Mouse (Mus musculus) 416B (cell line): ENCODE data around the gene Ntm.

Experiments
- DNase-seq: peaks from one replicate; pipeline ENCODE4 v3.0.0; 2011; ENCODE audit warnings: low read depth

Gene Ntm

DNA sequence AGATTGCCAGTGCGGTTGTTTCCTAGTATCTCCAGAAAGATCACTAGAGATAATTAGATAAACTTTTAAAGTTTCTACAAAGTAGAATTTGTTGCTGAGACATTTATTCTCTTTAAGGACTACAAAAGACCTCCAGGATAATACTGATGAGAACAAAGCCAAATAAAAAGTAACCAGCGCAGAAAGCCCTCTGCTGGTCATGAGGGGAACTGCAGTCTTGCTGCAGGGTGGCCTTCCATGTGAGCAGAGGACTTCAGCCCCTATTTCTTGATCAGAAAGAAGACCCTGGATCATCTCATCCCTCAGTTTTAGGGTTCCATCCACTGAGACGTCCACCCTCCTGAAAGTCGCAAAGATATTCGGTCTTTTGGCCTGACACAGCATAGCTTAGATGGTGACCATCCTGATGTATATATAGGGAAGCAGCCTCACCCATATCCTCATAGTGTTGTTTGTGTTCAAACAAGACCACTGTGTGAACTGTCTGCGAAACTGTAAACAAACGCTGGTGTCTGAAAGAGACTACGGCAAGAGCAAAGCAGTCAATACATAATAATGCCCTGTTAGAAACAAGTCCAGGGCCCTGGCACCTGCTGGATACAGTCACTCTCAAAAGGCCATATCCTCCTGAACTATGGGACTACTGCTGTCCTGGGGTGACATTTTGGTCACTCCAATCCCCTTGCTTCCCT is 553.6 kb downstream of the Ntm start:
- peak; percentile 6 for DNase-seq

GRCm38 (mm10) chr9:29407954-29408353 is 555.0 kb downstream of the Ntm start:
- DNase-seq = peak; percentile 34

DNA sequence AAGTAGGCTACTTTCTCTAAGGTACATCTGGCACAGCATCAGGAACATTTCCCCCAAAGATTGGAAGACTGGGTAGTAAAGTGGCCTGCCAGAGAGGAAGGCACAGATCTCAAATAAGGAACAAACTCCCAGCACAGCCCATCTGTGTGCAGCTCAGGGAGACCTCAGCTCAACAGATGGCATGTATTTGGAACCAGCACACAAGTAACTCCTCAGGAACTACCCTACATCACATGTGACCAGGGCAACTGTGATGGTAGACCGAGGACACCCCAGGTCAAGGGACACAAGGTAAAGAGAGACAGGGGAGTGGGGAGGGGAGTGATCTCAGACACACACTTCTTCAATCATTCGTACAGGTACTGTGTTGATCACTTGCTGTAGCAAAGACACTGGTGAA is 556.0 kb downstream of the Ntm start:
- DNase-seq = no peak

- DNase-seq = no peak
These were observed 556.9 kb downstream of the Ntm start for GRCm38 (mm10) chr9:29406046-29406445.

DNA sequence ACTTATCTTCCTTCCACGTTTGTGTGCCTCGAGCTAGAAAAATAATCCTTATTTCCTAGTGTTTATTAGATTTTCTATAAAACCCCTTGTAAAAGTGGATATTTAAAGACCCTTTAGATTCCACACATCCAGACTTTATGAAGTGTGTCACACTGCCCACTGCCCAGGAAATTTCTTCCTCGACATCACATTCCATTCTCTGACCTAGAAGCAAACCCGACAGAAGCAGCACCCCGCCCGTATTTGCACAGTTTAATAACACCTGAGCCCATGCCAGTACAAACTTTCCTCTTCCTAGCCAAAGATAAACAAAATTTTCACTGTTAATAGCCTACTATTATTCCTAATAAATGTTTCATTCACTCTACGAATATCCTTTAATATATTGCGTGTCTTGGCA is 562.8 kb downstream of the Ntm start:
- no peak for DNase-seq

DNA sequence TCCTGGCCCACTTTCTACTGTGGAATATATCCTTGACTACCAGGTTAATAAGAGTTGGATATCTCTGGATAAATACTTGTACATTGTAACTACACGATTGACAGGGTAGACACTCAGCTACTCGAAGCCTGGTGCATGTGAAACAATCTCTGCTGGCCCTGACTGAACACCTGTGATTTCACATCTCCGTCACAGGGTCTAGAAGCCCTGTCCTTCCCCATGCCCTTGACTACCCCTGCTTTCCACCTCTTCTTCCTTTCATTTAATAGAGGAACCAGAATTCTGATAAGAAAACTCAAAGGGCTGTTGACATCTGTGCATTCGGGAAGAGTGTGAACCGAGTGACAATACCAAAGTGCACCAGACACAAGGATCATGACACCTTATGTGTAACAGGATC is 566.8 kb downstream of the Ntm start:
- DNase-seq = no peak

GRCm38 (mm10) chr9:29393136-29393535 is 569.8 kb downstream of the Ntm start:
- no peak for DNase-seq

DNA sequence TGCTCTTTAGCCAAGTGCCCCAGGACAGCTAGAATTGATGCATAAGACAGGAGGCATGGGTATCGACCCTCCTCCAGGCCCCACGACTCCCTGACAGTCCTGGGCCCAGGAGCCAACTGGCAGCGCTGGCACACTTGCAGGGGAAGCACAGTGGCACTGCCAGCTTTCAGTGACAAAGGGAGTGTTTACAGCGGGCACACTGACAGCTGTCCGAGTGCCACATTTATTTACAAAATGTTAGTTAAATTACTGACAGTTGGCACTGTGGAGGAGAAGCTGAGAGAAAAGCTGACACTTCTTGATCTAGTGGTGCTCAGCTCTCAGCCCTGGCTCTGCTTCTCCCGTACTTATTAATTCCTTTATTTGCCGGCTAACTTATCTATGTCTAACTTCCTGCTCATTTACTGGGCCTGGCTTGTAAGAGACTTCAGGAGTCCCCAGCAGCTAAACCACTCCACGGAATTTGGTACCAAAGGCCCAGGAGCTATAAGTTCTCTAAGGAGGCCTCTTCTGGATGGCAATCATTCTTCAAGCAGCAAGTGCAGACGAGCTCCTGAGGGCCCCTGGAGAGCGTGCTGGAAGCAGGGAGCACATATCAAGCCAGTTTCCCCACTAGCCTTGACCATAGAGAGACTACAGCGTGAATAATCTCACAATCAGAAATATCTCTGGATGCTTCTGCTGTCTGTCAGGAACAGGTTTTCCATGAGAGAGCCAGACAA is 572.0 kb downstream of the Ntm start:
- DNase-seq = no peak

DNA sequence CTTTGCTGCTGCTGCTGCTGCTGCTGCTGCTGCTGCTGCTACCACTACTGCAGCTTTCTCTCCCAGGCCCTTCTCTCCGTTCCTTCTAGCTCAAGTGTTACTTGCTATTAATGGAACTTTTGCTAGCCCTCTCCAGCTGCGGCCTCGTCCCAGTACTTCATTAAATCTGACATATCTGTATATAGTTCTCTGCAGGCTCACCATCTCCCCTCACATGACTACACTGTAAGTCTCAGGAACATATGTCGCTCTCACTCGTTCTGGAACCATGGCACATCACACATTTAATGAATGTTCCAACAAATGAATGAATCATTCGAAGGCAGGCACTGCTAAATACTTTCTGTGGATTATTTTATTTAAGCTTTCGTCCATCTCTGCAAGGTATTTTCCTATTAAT is 573.7 kb downstream of the Ntm start:
- no peak for DNase-seq

DNA sequence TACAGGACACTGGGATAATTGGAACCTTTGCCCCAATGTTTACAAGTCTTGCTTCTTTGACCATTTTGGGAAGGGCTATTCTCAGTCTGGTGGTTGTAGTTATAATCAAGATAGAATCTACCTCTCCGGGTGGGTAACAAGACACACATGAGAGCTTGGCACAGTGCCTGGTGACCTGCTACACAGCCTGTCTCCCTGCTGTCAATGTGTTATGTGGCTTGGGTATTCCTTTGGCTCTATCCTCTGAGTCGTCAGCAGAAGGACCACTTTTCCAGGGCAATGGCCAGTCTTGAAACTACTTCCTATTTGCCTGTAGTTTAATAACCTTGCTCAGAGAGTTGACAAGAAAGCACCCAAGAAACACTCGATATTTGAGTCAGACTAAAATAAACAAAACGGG is 575.8 kb downstream of the Ntm start:
- no peak for DNase-seq

DNA sequence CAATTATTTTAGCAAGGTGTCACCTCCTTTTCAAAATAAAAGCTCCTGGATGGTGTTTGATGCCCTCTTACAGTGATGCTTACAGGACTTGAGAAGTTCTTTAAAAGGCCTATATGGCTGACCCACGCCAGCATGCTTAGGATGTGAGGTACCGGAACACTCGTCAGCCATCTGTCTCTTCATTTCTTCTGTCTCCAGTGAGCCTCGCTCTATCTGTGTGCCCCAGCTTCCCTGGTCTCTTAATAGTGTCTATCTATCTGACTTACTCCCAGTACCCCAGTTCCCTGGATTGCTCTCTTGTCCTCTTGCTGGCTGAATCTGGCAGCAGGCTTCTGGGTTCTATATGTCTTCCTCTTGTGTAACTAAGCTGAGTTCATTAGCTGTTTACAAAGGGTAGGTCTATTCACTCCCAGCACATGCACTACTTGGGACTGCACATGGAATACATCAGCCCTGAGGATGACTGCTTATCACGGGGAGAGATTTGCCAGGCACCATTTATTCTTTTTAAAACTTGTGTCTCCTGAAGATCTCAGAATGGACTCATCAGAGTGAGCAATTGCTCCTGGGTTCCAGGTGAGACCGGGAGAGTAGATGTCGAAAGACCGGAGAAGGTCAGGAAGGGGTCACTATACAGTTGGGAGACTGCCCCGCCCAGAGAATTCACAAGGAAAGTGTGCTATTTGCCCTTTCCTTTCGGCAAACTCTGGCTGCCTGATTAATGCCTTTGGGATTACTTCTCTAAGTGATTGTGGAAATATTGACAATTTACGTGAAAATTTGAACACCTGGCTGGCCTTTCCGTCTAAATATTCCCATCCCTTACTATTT is 585.6 kb downstream of the Ntm start:
- no peak for DNase-seq

DNA sequence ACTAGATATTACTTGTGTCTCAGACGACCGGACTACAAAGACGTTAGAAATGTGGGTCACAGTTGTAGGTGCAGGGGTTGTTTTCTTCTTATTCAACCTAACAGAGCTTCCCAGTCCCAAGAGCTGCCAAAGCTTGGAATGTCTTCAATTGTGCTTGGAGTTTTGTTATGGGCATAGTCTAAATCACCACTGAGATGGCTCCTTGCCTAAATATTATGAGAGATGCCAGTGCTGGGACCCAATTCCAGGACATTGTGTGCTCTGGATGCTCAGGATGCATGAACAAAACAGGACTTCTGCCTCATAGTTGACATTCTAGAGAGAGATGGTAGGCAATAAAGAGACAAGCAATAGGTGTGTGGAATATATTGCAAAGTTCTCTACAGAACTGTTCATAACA is 591.6 kb downstream of the Ntm start:
- DNase-seq = no peak

GRCm38 (mm10) chr9:29369621-29370020 is 593.3 kb downstream of the Ntm start:
- DNase-seq = no peak

DNA sequence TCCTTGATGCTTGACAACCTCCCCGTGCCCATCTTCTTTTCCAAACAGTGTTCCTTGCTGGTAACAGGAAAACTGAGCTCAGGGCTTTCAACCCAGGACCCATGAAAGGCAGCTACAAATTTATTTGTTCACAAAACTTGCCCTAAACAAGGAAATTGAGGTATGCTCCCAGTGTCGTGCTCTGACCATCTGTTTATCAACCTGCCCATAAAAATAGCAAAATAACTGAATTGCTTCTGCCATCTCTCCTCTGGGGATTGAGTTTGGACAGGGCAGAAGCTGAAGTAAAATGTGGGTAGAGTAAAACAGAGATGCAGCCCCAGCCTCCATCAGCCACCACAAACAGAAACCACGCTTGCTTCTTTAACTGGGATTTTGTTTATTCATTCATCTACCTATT is 594.6 kb downstream of the Ntm start:
- no peak for DNase-seq

GRCm38 (mm10) chr9:29357796-29358195 is 605.1 kb downstream of the Ntm start:
- no peak for DNase-seq

- DNase-seq = no peak
These were observed 620.6 kb downstream of the Ntm start for GRCm38 (mm10) chr9:29342303-29342702.

GRCm38 (mm10) chr9:29341292-29341691 is 621.6 kb downstream of the Ntm start:
- DNase-seq = no peak

DNA sequence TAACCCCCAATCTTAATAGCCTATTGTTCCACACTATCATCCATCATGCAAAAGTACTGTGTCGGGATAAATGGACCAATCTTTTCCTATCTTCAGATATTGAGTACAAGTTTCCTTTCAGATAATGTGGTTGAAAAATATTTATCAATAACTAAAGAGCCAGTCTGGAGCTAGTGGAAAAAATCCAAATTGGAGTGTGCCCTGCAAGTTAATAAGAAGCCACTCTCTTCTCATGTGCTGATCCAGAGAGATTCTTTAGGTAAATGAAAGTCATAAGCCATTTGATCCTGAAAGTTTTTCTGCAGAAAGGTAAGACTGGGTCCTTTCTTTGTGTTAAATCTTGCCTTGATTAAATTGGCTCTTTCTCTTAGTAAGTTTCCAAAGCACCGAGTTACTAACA is 627.3 kb downstream of the Ntm start:
- DNase-seq = no peak

GRCm38 (mm10) chr9:29332296-29333090 is 630.4 kb downstream of the Ntm start:
- DNase-seq = no peak

GRCm38 (mm10) chr9:29330486-29330885 is 632.5 kb downstream of the Ntm start:
- no peak for DNase-seq

- DNase-seq = no peak
These were observed 636.7 kb downstream of the Ntm start for GRCm38 (mm10) chr9:29326283-29326682.

- no peak for DNase-seq
These were observed 637.8 kb downstream of the Ntm start for GRCm38 (mm10) chr9:29325137-29325536.
